Mouse (Mus musculus): Measurements from ENCODE around the gene Lrrc37a. TPM values are rescaled to one million over a fixed set of nuclear protein-coding genes. Genes with fewer than 3 reads are reported as not detected.

The Lrrc37a gene
- total and polyA plus RNA-seq, 2 experiments from 2014 or later = under 0.01 TPM; not detected in 1

GRCm38 (mm10) chr11:103404618-103405017 lies 99.8 kb downstream of the Lrrc37a start:
- Histone ChIP-seq H3K9ac (replicated peaks; ENCODE audit: low read length) (no peak overlapping the region), H3K27me3 (ENCODE audit: insufficient read depth, low read length) (no peaks in the 10 kb centered on the region), H3K4me2 (ENCODE audit: low read depth, low read length) (no peak overlapping the region), H3K9me3 (ENCODE audit: low read length) (no peaks in the 10 kb centered on the region), H3K4me1 (ENCODE audit: insufficient read depth, low read length) (no peaks in the 10 kb centered on the region), H3K4me3 (ENCODE audit: low read length) (no peak overlapping the region), H3K27ac (no peak overlapping the region), H3K36me3 (ENCODE audit: insufficient read depth, low read length) (peaks cover 3% of the 10 kb centered on the region; the same call in 1 of the 2 replicates)
- ATAC-seq = no peak
- no peak for DNase-seq (ENCODE audit: low spot score)
- no peak for TF ChIP-seq CTCF (IDR thresholded peaks at IDR 0.05; ENCODE audit: low read depth)

GRCm38 (mm10) chr11:103403776-103404175 lies 100.6 kb downstream of the Lrrc37a start:
- H3K4me3 ChIP-seq (ENCODE audit: low read length) = no peak overlapping the region
- H3K27ac ChIP-seq = no peak overlapping the region
- H3K9me3 ChIP-seq (ENCODE audit: low read length) = no peaks in the 10 kb centered on the region
- ATAC-seq (no peak), DNase-seq (ENCODE audit: low spot score) (no peak)
- peaks cover 3% of the 10 kb centered on the region; the same call in 1 of the 2 replicates for H3K36me3 ChIP-seq (ENCODE audit: insufficient read depth, low read length)
- H3K27me3 ChIP-seq (ENCODE audit: insufficient read depth, low read length) = no peaks in the 10 kb centered on the region
- no peaks in the 10 kb centered on the region for H3K4me1 ChIP-seq (ENCODE audit: insufficient read depth, low read length)
- no peak overlapping the region for H3K4me2 ChIP-seq (ENCODE audit: low read depth, low read length)
- no peak for TF ChIP-seq CTCF (IDR thresholded peaks at IDR 0.05; ENCODE audit: low read depth)
- WGBS = 66% methylated on average over 4 of the region's 4 CpGs
- H3K9ac ChIP-seq (replicated peaks; ENCODE audit: low read length) = no peak overlapping the region

- 83% methylated on average over 5 of the region's 5 CpGs for WGBS
- Histone ChIP-seq H3K36me3 (ENCODE audit: insufficient read depth, low read length) (peaks cover 3% of the 10 kb centered on the region; the same call in 1 of the 2 replicates), H3K9ac (replicated peaks; ENCODE audit: low read length) (no peak overlapping the region), H3K4me2 (ENCODE audit: low read depth, low read length) (no peak overlapping the region), H3K27ac (no peak overlapping the region), H3K4me3 (ENCODE audit: low read length) (no peak overlapping the region), H3K4me1 (ENCODE audit: insufficient read depth, low read length) (no peaks in the 10 kb centered on the region), H3K9me3 (ENCODE audit: low read length) (no peaks in the 10 kb centered on the region), H3K27me3 (ENCODE audit: insufficient read depth, low read length) (no peaks in the 10 kb centered on the region)
- TF ChIP-seq CTCF (IDR thresholded peaks at IDR 0.05; ENCODE audit: low read depth) = no peak
- ATAC-seq = no peak
- no peak for DNase-seq (ENCODE audit: low spot score)
These were observed 101.7 kb downstream of the Lrrc37a start for GRCm38 (mm10) chr11:103402738-103403137.

- Histone ChIP-seq H3K9me3 (ENCODE audit: low read length) (no peaks in the 10 kb centered on the region), H3K27ac (no peak overlapping the region), H3K27me3 (ENCODE audit: insufficient read depth, low read length) (no peaks in the 10 kb centered on the region), H3K4me2 (ENCODE audit: low read depth, low read length) (no peak overlapping the region), H3K4me1 (ENCODE audit: insufficient read depth, low read length) (no peaks in the 10 kb centered on the region), H3K36me3 (ENCODE audit: insufficient read depth, low read length) (peaks cover 3% of the 10 kb centered on the region; the same call in 1 of the 2 replicates), H3K4me3 (ENCODE audit: low read length) (no peak overlapping the region), H3K9ac (replicated peaks; ENCODE audit: low read length) (no peak overlapping the region)
- no peak for ATAC-seq
- DNase-seq (ENCODE audit: low spot score) = peak; percentile 42
- WGBS = 71% methylated on average over 2 of the region's 2 CpGs
- TF ChIP-seq CTCF (IDR thresholded peaks at IDR 0.05; ENCODE audit: low read depth) = peak; percentile 69
These were observed 102.2 kb downstream of the Lrrc37a start for GRCm38 (mm10) chr11:103402198-103402597.

Other genes starting within 250 kb of the Lrrc37a start
- gene Map3k14, start 237.1 kb downstream of the Lrrc37a start, total RNA-seq (2014; rRNA removed) = 6.7 and 9.3 TPM in 2 replicates
- 1.2 and 1.5 TPM in 2 replicates for gene Map3k14, start 237.1 kb downstream of the Lrrc37a start, polyA plus RNA-seq (2015; fragmentation: Nextera tagmentation; extraction: Ambion mirVana)
- 7.7 and 12.2 TPM in 2 replicates for gene Arhgap27, start 140.9 kb downstream of the Lrrc37a start, total RNA-seq (2014; rRNA removed)
- gene Arhgap27, start 140.9 kb downstream of the Lrrc37a start, polyA plus RNA-seq (2015; fragmentation: Nextera tagmentation; extraction: Ambion mirVana) = 5.5 and 5.9 TPM in 2 replicates
- 8.2 and 9.4 TPM in 2 replicates for gene Plekhm1, start 91.9 kb downstream of the Lrrc37a start, total RNA-seq (2014; rRNA removed)
- gene Plekhm1, start 91.9 kb downstream of the Lrrc37a start, polyA plus RNA-seq (2015; fragmentation: Nextera tagmentation; extraction: Ambion mirVana) = 4.9 and 6.3 TPM in 2 replicates
- gene Gm884, start 116.5 kb upstream of the Lrrc37a start, total RNA-seq (2014; rRNA removed) = not detected in 2 replicates
- 0.03 TPM in 1 of 2 replicates, not detected in the other for gene Gm884, start 116.5 kb upstream of the Lrrc37a start, polyA plus RNA-seq (2015; fragmentation: Nextera tagmentation; extraction: Ambion mirVana)
- not detected in 2 replicates for gene Lyzl6, start 134.3 kb upstream of the Lrrc37a start, total RNA-seq (2014; rRNA removed)
- gene Lyzl6, start 134.3 kb upstream of the Lrrc37a start, polyA plus RNA-seq (2015; fragmentation: Nextera tagmentation; extraction: Ambion mirVana) = not detected in 2 replicates
- 10.5 and 13.6 TPM in 2 replicates for gene Rprml, start 145.0 kb upstream of the Lrrc37a start, total RNA-seq (2014; rRNA removed)
- 5.9 and 6.3 TPM in 2 replicates for gene Rprml, start 145.0 kb upstream of the Lrrc37a start, polyA plus RNA-seq (2015; fragmentation: Nextera tagmentation; extraction: Ambion mirVana)
- 101 and 102 TPM in 2 replicates for gene Gosr2, start 193.3 kb upstream of the Lrrc37a start, total RNA-seq (2014; rRNA removed)
- 93.3 and 99.4 TPM in 2 replicates for gene Gosr2, start 193.3 kb upstream of the Lrrc37a start, polyA plus RNA-seq (2015; fragmentation: Nextera tagmentation; extraction: Ambion mirVana)
- 2.6 and 2.7 TPM in 2 replicates for gene Wnt9b, start 245.2 kb upstream of the Lrrc37a start, total RNA-seq (2014; rRNA removed)
- gene Wnt9b, start 245.2 kb upstream of the Lrrc37a start, polyA plus RNA-seq (2015; fragmentation: Nextera tagmentation; extraction: Ambion mirVana) = 0.86 and 1.0 TPM in 2 replicates

Data from hindbrain, postnatal 0 days (tissue).